Mouse (Mus musculus): ENCODE data around the gene Spop. TPM values are rescaled to one million over a fixed set of nuclear protein-coding genes. Genes with fewer than 3 reads are reported as not detected.

Gene Spop
- polyA plus RNA-seq, 1 experiment from 2014 or later = 161 TPM

GRCm38 (mm10) chr11:95485634-95486033, 71.8 kb downstream of the Spop start:
- Histone ChIP-seq H3K36me3 (ENCODE audit: control insufficient read depth, insufficient read depth, low read length) (peaks cover 49% of the 10 kb centered on the region), H3K4me1 (ENCODE audit: control insufficient read depth, insufficient read depth, low read length) (no peaks in the 10 kb centered on the region), H3K9me3 (ENCODE audit: control insufficient read depth, low read length) (no peaks in the 10 kb centered on the region), H3K27me3 (ENCODE audit: control insufficient read depth, insufficient read depth, low read length) (no peaks in the 10 kb centered on the region), H3K4me3 (replicated peaks; ENCODE audit: low read depth, low read length) (no peak overlapping the region), H3K9ac (replicated peaks; ENCODE audit: low read length) (no peak overlapping the region), H3K4me2 (ENCODE audit: low read length) (no peak overlapping the region), H3K27ac (replicated peaks; ENCODE audit: low read depth, low read length) (no peak overlapping the region)
- DNase-seq = no peak
- 96% methylated on average over 18 of the region's 18 CpGs for WGBS
- ATAC-seq (ENCODE audit: low FRiP score, low TSS enrichment) = no peak

- Histone ChIP-seq H3K4me3 (replicated peaks; ENCODE audit: low read depth, low read length) (no peak overlapping the region), H3K36me3 (ENCODE audit: control insufficient read depth, insufficient read depth, low read length) (peaks cover 60% of the 10 kb centered on the region), H3K9me3 (ENCODE audit: control insufficient read depth, low read length) (no peaks in the 10 kb centered on the region), H3K27ac (replicated peaks; ENCODE audit: low read depth, low read length) (no peak overlapping the region), H3K9ac (replicated peaks; ENCODE audit: low read length) (no peak overlapping the region), H3K27me3 (ENCODE audit: control insufficient read depth, insufficient read depth, low read length) (no peaks in the 10 kb centered on the region), H3K4me2 (ENCODE audit: low read length) (no peak overlapping the region), H3K4me1 (ENCODE audit: control insufficient read depth, insufficient read depth, low read length) (no peaks in the 10 kb centered on the region)
- 99% methylated on average over 2 of the region's 2 CpGs for WGBS
- ATAC-seq (ENCODE audit: low FRiP score, low TSS enrichment) (no peak), DNase-seq (no peak)
Observed at GRCm38 (mm10) chr11:95487237-95487636, 73.4 kb downstream of the Spop start.

- Histone ChIP-seq H3K36me3 (ENCODE audit: control insufficient read depth, insufficient read depth, low read length) (peaks cover 73% of the 10 kb centered on the region), H3K4me1 (ENCODE audit: control insufficient read depth, insufficient read depth, low read length) (no peaks in the 10 kb centered on the region), H3K4me2 (ENCODE audit: low read length) (no peak overlapping the region), H3K27ac (replicated peaks; ENCODE audit: low read depth, low read length) (no peak overlapping the region), H3K9me3 (ENCODE audit: control insufficient read depth, low read length) (no peaks in the 10 kb centered on the region), H3K9ac (replicated peaks; ENCODE audit: low read length) (no peak overlapping the region), H3K4me3 (replicated peaks; ENCODE audit: low read depth, low read length) (no peak overlapping the region), H3K27me3 (ENCODE audit: control insufficient read depth, insufficient read depth, low read length) (no peaks in the 10 kb centered on the region)
- no peak for ATAC-seq (ENCODE audit: low FRiP score, low TSS enrichment)
- WGBS = 89% methylated on average over 14 of the region's 14 CpGs
- DNase-seq = no peak
Observed at GRCm38 (mm10) chr11:95490104-95490503, 76.2 kb downstream of the Spop start.

- Histone ChIP-seq H3K9ac (replicated peaks; ENCODE audit: low read length) (no peak overlapping the region), H3K9me3 (ENCODE audit: control insufficient read depth, low read length) (no peaks in the 10 kb centered on the region), H3K4me3 (replicated peaks; ENCODE audit: low read depth, low read length) (no peak overlapping the region), H3K4me2 (ENCODE audit: low read length) (no peak overlapping the region), H3K4me1 (ENCODE audit: control insufficient read depth, insufficient read depth, low read length) (no peaks in the 10 kb centered on the region), H3K36me3 (ENCODE audit: control insufficient read depth, insufficient read depth, low read length) (peaks cover 52% of the 10 kb centered on the region), H3K27ac (replicated peaks; ENCODE audit: low read depth, low read length) (no peak overlapping the region), H3K27me3 (ENCODE audit: control insufficient read depth, insufficient read depth, low read length) (no peaks in the 10 kb centered on the region)
- 78% methylated on average over 4 of the region's 4 CpGs for WGBS
- no peak for ATAC-seq (ENCODE audit: low FRiP score, low TSS enrichment)
- no peak for DNase-seq
Observed at GRCm38 (mm10) chr11:95492256-95492655, 78.4 kb downstream of the Spop start.

GRCm38 (mm10) chr11:95493010-95493409, 79.1 kb downstream of the Spop start:
- Histone ChIP-seq H3K9ac (replicated peaks; ENCODE audit: low read length) (no peak overlapping the region), H3K4me1 (ENCODE audit: control insufficient read depth, insufficient read depth, low read length) (no peaks in the 10 kb centered on the region), H3K4me3 (replicated peaks; ENCODE audit: low read depth, low read length) (no peak overlapping the region), H3K27me3 (ENCODE audit: control insufficient read depth, insufficient read depth, low read length) (no peaks in the 10 kb centered on the region), H3K27ac (replicated peaks; ENCODE audit: low read depth, low read length) (no peak overlapping the region), H3K4me2 (ENCODE audit: low read length) (no peak overlapping the region), H3K36me3 (ENCODE audit: control insufficient read depth, insufficient read depth, low read length) (peaks cover 47% of the 10 kb centered on the region), H3K9me3 (ENCODE audit: control insufficient read depth, low read length) (no peaks in the 10 kb centered on the region)
- WGBS = 67% methylated on average over 4 of the region's 4 CpGs
- ATAC-seq (ENCODE audit: low FRiP score, low TSS enrichment) = no peak
- DNase-seq = no peak

GRCm38 (mm10) chr11:95493950-95494349, 80.1 kb downstream of the Spop start:
- Histone ChIP-seq H3K9ac (replicated peaks; ENCODE audit: low read length) (no peak overlapping the region), H3K4me1 (ENCODE audit: control insufficient read depth, insufficient read depth, low read length) (no peaks in the 10 kb centered on the region), H3K36me3 (ENCODE audit: control insufficient read depth, insufficient read depth, low read length) (peaks cover 47% of the 10 kb centered on the region), H3K4me3 (replicated peaks; ENCODE audit: low read depth, low read length) (no peak overlapping the region), H3K4me2 (ENCODE audit: low read length) (no peak overlapping the region), H3K9me3 (ENCODE audit: control insufficient read depth, low read length) (no peaks in the 10 kb centered on the region), H3K27me3 (ENCODE audit: control insufficient read depth, insufficient read depth, low read length) (no peaks in the 10 kb centered on the region), H3K27ac (replicated peaks; ENCODE audit: low read depth, low read length) (no peak overlapping the region)
- WGBS = 92% methylated on average over 9 of the region's 9 CpGs
- ATAC-seq (ENCODE audit: low FRiP score, low TSS enrichment) = no peak
- no peak for DNase-seq

GRCm38 (mm10) chr11:95494374-95494773, 80.5 kb downstream of the Spop start:
- 88% methylated on average over 3 of the region's 3 CpGs for WGBS
- Histone ChIP-seq H3K9ac (replicated peaks; ENCODE audit: low read length) (no peak overlapping the region), H3K27ac (replicated peaks; ENCODE audit: low read depth, low read length) (no peak overlapping the region), H3K4me1 (ENCODE audit: control insufficient read depth, insufficient read depth, low read length) (no peaks in the 10 kb centered on the region), H3K36me3 (ENCODE audit: control insufficient read depth, insufficient read depth, low read length) (peaks cover 47% of the 10 kb centered on the region), H3K4me3 (replicated peaks; ENCODE audit: low read depth, low read length) (no peak overlapping the region), H3K27me3 (ENCODE audit: control insufficient read depth, insufficient read depth, low read length) (no peaks in the 10 kb centered on the region), H3K4me2 (ENCODE audit: low read length) (no peak overlapping the region), H3K9me3 (ENCODE audit: control insufficient read depth, low read length) (no peaks in the 10 kb centered on the region)
- DNase-seq = no peak
- no peak for ATAC-seq (ENCODE audit: low FRiP score, low TSS enrichment)

- Histone ChIP-seq H3K4me1 (ENCODE audit: control insufficient read depth, insufficient read depth, low read length) (no peaks in the 10 kb centered on the region), H3K9ac (replicated peaks; ENCODE audit: low read length) (no peak overlapping the region), H3K36me3 (ENCODE audit: control insufficient read depth, insufficient read depth, low read length) (peaks cover 35% of the 10 kb centered on the region), H3K27ac (replicated peaks; ENCODE audit: low read depth, low read length) (no peak overlapping the region), H3K4me3 (replicated peaks; ENCODE audit: low read depth, low read length) (no peak overlapping the region), H3K4me2 (ENCODE audit: low read length) (no peak overlapping the region), H3K9me3 (ENCODE audit: control insufficient read depth, low read length) (no peaks in the 10 kb centered on the region), H3K27me3 (ENCODE audit: control insufficient read depth, insufficient read depth, low read length) (no peaks in the 10 kb centered on the region)
- ATAC-seq (ENCODE audit: low FRiP score, low TSS enrichment) = no peak
- 94% methylated on average over 9 of the region's 9 CpGs for WGBS
- DNase-seq = no peak
Observed at GRCm38 (mm10) chr11:95495883-95496282, 82.0 kb downstream of the Spop start.

- WGBS = 87% methylated on average over 5 of the region's 5 CpGs
- no peak overlapping the region for H3K27ac ChIP-seq (replicated peaks; ENCODE audit: low read depth, low read length)
Observed at GRCm38 (mm10) chr11:95497921-95498320, 84.0 kb downstream of the Spop start.

More at GRCm38 (mm10) chr11:95497921-95498320, 84.0 kb downstream of the Spop start:
- 0 out of 2 replicates have a peak, but pooled peaks cover 2% of the 10 kb centered on the region for H3K4me1 ChIP-seq (ENCODE audit: control insufficient read depth, insufficient read depth, low read length)
- ATAC-seq (ENCODE audit: low FRiP score, low TSS enrichment) (no peak), DNase-seq (no peak)
- no peak overlapping the region for H3K9ac ChIP-seq (replicated peaks; ENCODE audit: low read length)
- no peak overlapping the region for H3K4me2 ChIP-seq (ENCODE audit: low read length)
- peaks cover 22% of the 10 kb centered on the region for H3K36me3 ChIP-seq (ENCODE audit: control insufficient read depth, insufficient read depth, low read length)
- no peak overlapping the region for H3K4me3 ChIP-seq (replicated peaks; ENCODE audit: low read depth, low read length)
- no peaks in the 10 kb centered on the region for H3K27me3 ChIP-seq (ENCODE audit: control insufficient read depth, insufficient read depth, low read length)
- H3K9me3 ChIP-seq (ENCODE audit: control insufficient read depth, low read length) = no peaks in the 10 kb centered on the region

All from midbrain, embryonic 14.5 days (tissue).